Mouse (Mus musculus): ENCODE measurements around the gene Pmepa1.

The Pmepa1 gene

GRCm38 (mm10) chr2:173255810-173256551 is 20.4 kb downstream of the Pmepa1 start:
- DNase-seq (ENCODE audit: extremely low read depth, low read depth, low spot score), result no peak

DNA sequence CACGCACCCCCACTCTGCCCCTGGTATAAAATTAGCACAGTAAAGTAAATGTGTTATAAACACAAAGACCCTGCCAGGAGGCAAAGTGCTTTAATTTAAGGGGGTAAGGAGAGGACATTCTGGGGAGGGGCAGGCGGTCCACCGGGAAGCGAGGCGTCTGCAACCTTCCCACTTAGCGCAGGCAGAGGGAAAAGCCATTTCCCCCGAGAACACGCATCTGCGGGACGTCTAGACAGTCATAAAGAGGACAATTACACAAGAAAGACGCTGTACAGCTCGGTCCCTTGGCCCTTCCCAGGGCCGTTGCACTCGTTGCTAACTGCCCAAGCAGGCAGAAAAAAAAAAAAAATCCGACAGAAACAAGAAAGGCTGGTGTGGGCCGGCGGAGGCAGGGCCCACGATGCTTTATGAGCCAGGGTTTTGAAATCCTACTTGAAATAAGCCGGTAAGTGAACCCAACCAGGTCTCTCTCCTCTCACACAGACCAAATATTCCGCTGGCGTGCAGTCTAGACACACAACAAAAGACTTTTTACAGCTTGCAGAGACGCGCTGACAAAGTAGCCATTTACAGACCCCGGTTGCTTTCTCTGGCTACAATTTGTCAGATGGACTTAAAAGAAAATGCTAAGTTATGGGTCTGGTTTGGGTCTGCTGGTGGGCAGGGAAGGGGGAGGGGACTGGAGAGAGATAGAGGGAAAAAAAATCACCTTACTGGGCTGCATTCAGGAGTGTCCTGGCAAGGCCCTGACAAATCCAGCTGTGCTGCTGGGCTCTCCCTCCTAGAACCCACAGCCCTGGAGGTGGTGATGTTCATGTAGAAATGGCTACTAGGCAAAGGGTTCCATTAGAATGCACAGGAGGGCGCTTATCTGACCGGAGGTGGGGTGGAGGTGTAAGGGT is 22.3 kb downstream of the Pmepa1 start:
- no peak for DNase-seq (ENCODE audit: extremely low read depth, low read depth, low spot score)

DNA sequence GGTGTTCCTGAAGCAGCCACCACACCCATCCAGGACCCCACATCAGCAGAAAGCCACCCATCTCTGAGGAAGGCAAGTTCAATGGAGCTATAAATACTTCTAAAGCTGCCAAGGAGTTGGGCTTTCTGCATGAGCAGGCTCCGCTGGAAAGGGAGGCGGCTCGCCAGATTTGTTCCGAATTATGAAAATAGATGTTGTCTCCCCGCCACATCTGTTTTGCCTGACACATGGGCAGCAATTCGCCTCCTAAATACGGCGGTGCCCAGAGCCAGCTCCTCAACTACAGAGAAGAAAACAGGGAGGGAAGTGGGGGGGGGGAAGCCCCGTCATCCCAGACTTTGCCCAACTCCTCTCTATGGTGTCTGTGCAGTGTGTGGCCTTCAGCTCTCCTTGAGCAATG is 24.7 kb downstream of the Pmepa1 start:
- DNase-seq (ENCODE audit: extremely low read depth, low read depth, low spot score), result no peak

DNA sequence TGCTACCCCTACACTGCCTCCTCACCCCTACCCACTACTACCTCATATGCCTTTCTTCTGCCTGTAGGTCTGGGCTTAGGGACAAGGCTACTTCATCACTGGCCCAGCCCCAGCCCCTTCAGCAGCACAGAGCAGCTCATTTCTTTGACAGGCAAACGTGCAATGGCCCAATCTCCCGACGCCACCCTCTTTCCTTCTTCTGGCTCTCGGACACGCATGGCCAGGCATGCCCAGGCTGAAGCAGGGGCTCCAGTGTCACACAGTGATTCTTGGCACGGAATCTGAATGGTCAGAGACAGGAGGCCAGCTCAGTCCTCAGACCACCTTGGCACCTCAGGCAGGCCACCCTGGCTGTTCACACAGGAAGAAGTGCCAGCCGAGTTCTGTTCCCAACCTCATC is 25.2 kb downstream of the Pmepa1 start:
- no peak for DNase-seq (ENCODE audit: extremely low read depth, low read depth, low spot score)

- no peak for DNase-seq (ENCODE audit: extremely low read depth, low read depth, low spot score)
Observed at GRCm38 (mm10) chr2:173250411-173250810, 25.9 kb downstream of the Pmepa1 start.

DNA sequence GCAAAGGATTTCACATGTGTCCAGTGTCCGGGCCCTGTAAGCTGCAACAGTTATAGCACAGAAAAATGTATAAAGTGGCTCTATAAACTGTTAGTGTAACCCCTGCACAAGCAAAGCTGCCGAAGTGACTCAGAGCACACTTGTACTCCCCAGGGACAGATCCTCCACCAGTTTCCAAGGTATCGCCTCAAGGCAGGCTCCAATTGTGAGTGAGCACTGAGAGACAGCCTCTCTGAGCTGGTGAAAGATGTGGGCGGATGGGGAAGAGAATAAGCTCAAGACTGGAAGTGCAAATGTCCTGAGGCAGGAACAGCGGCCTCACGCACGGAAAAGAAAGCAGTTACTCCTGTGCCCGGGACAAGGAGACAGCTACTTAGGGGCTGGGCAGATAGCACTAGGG is 26.4 kb downstream of the Pmepa1 start:
- DNase-seq (ENCODE audit: extremely low read depth, low read depth, low spot score), result no peak

- no peak for DNase-seq (ENCODE audit: extremely low read depth, low read depth, low spot score)
Observed at GRCm38 (mm10) chr2:173249386-173249785, 26.9 kb downstream of the Pmepa1 start.

DNA sequence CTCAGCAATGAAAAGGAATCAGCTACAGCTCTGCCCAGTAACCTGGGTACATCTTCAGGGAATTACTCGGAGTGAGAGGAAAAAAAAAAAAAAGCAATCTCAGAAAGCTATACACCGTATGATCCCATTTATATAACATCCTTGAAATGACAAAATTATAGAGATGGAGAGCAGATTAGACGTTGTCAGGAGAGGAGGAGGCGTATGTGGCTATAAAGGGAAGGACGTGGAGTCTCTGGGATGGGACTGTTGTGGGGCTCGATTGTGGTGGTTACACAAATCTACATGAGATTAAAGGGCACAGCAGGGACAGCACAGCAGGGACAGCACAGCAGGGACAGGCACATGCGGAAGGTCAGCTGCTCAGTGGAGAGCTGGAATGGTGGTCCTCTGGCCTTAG is 27.5 kb downstream of the Pmepa1 start:
- DNase-seq (ENCODE audit: extremely low read depth, low read depth, low spot score), result no peak

DNA sequence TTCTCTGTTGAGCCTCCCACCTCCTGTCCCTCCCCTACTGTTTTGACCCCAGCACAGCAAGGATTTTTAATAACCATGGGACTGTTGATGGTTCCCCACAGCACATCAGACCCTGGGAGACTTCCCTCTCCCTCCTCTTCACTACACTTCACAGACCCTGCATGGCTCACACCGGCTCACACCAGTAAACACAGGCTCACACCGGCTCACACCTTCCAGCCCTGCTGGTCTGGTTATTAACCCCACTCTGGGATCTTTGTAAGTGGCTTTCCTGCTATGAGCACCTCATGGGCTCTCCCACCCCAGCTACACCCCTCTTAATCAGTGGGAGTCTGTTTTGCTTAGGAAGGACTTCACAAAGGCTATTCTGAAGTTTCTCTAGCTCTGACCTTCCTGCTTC is 28.4 kb downstream of the Pmepa1 start:
- DNase-seq (ENCODE audit: extremely low read depth, low read depth, low spot score), result no peak

- no peak for DNase-seq (ENCODE audit: extremely low read depth, low read depth, low spot score)
Observed at GRCm38 (mm10) chr2:173247197-173247596, 29.1 kb downstream of the Pmepa1 start.

DNA sequence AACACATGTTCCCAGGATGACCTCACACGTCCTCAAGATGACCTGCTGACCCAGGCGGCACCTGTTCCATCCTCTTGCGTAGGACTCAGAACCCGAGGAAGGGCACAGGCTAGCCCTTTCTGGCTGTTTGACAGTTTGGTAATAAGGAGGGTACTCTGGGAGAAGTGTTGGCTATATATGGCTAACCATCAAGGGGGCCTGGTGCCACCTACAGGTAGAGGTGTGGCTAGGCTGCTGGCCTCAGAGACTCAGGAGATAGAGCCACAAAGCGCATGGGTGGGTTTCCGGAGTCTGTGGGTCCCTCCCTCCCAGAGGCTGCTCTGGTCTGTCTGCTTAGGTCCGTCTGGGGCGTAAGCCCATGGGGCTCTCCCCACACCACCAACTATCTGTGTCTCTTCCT is 29.6 kb downstream of the Pmepa1 start:
- DNase-seq (ENCODE audit: extremely low read depth, low read depth, low spot score), result no peak

DNA sequence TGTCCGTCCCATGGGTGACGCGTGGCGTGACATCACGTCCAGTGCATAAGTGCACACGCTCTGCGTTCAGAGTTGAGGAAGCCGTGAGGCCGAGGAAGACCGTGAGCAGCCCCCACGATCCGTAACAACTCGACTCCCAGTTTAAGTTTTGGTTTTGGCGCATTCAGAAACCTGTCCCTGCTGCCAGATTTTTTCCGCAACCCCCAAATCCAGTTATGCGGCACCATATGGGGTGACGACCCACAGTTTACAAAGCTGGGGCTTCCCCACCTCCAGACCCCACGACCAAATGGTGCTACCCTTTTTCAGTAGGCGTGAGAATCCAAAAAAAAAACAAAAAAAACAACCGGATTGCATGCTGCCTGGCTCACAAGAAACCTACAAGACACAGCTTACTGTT is 31.1 kb downstream of the Pmepa1 start:
- DNase-seq (ENCODE audit: extremely low read depth, low read depth, low spot score), result no peak

- DNase-seq (ENCODE audit: extremely low read depth, low read depth, low spot score), result no peak
Observed at GRCm38 (mm10) chr2:173244108-173244507, 32.2 kb downstream of the Pmepa1 start.

GRCm38 (mm10) chr2:173243616-173244015 is 32.7 kb downstream of the Pmepa1 start:
- DNase-seq (ENCODE audit: extremely low read depth, low read depth, low spot score), result no peak

DNA sequence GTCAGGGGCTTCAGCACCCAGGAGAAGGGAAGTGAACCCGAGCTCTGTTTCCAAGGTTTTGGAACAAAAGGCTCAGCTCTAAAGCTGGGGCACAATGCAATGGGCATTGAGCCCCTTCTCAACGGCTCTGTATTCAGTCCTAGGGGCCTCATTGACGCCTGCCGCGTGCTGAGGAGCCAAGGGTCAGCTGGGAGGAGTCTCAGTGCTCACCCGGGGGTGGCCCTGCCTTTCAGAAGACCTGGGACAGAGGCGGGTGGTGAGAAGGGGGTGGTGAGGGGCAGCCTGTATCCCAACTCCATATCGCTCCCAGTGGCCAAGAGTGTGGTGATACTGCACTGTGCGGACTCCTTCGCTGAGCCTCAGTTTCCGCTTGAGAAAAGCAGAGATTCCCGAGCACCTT is 33.5 kb downstream of the Pmepa1 start:
- DNase-seq (ENCODE audit: extremely low read depth, low read depth, low spot score), result no peak

DNA sequence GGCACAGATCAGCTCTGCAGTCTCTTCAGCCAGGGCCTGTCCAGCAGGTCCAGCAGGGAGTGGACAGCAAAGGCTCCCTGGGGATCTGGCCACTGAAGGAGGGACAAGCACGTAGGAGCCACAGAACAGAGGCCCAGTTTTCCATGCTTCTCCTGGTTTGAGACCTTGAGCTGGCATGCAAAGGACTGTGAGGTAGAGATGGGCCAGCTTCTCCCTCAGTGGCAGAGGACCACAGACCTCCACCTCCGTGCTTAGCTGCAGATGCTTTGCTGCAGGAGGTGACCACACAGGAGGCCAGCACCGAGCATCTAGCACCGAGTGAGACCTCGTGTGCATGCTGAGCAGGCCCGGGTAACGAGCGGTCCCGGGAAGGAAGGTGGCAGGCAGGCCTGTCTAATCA is 35.6 kb downstream of the Pmepa1 start:
- DNase-seq (ENCODE audit: extremely low read depth, low read depth, low spot score), result no peak

GRCm38 (mm10) chr2:173238522-173238921 is 37.8 kb downstream of the Pmepa1 start:
- DNase-seq (ENCODE audit: extremely low read depth, low read depth, low spot score), result no peak

DNA sequence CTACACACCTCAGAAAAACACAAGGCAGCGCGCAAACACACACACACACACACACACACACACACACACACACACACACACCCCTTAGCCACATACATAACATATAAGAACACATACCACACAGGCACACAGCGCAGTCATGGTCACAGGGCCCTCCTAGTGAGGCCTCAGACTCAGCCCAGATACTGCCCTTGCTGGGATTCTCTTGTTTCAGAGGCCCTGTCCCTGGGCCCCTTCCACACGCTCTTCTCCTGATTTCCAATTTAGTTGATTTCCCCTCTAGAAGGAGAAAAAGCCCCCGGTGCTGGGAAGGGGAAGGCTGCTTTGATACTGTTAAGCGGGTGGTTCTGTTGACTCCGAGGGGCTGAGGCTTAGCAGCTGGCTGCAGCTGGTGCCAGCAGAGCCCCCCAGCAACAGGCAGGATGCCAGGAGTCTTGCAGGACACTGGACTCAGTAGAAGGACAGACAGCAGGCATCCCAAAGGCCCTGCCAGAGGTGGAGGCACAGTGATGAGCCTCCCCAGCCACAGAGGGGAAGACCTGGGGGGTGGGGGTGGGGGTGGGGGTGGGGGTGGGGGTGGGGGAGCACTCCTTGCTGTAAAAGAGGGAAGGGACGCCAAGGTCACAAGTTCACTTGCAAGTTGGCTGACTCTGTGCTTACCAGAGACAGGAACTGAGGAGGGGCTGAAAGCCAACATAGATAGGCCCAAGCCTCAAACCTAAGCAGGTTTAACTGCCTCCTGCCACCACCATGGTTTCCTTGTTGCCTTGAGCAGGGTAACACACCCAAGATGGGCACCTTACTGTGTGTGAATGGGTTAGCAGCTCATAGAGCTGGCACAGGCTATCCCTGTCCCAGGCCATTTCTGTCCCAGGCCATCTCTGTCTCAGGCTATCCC is 40.6 kb downstream of the Pmepa1 start:
- DNase-seq (ENCODE audit: extremely low read depth, low read depth, low spot score), result no peak

GRCm38 (mm10) chr2:173232766-173233099 is 43.6 kb downstream of the Pmepa1 start:
- no peak for DNase-seq (ENCODE audit: extremely low read depth, low read depth, low spot score)

DNA sequence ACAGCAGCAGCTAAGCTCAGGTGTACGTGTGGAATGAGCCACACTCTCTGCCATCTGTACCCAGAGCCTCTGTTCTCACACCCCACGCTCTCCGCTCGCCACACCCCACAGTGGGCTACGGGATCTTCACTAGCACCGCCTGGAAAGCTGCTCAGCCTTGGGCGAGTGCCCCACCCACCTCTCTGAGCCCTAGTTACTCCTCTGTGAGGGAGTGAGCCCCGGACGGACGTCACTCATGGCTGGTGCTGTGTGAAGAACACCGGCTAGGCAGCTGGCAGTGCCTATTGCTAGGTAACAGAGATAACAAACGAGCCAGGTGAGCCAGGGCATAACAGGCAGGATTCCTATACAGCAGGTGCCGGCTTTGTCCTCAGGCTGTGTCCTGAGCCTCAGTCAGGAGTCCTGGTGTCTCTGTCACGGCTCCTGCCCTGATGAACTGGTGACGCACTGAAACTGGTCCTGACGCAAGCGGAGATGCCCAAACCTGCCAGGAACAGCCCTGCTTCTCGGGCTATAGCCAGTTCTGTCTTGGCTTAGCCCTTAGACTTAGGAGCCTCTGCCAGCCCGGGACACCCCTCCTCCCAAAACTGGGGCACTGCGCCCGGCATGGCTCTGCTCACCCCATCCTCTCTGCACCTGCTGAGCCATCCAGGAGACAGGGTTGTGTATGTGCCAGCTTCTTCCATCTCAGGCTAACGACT is 44.1 kb downstream of the Pmepa1 start:
- DNase-seq (ENCODE audit: extremely low read depth, low read depth, low spot score), result no peak
